Mouse (Mus musculus): Measurements from ENCODE around the gene Ank2. TPM values are rescaled to one million over a fixed set of nuclear protein-coding genes. Genes with fewer than 3 reads are reported as not detected.
A peak's percentile ranks its signal among the peaks of the same experiment; 100 is the strongest.

Gene Ank2
- polyA plus RNA-seq, 1 experiment from 2014 or later = 211 TPM

- Histone ChIP-seq H3K9ac (replicated peaks; ENCODE audit: low read length) (no peak overlapping the region), H3K4me3 (replicated peaks; ENCODE audit: low read depth, low read length) (no peak overlapping the region), H3K4me1 (ENCODE audit: control insufficient read depth, insufficient read depth, low read length) (peaks cover 13% of the 10 kb centered on the region), H3K4me2 (ENCODE audit: low read length) (peak overlapping the region; percentile 15), H3K36me3 (ENCODE audit: control insufficient read depth, insufficient read depth, low read length) (no peaks in the 10 kb centered on the region), H3K9me3 (ENCODE audit: control insufficient read depth, low read length) (no peaks in the 10 kb centered on the region), H3K27ac (replicated peaks; ENCODE audit: low read depth, low read length) (no peak overlapping the region), H3K27me3 (ENCODE audit: control insufficient read depth, insufficient read depth, low read length) (no peaks in the 10 kb centered on the region)
- DNase-seq (peak; percentile 71), ATAC-seq (ENCODE audit: low FRiP score, low TSS enrichment) (peak; percentile 70; the same call in 1 of the 2 replicates)
- 3% methylated on average over 14 of the region's 14 CpGs for WGBS
Observed at GRCm38 (mm10) chr3:127463816-127464480, 35.2 kb downstream of the Ank2 start.

- Histone ChIP-seq H3K27ac (replicated peaks; ENCODE audit: low read depth, low read length) (no peak overlapping the region), H3K4me3 (replicated peaks; ENCODE audit: low read depth, low read length) (no peak overlapping the region), H3K9me3 (ENCODE audit: control insufficient read depth, low read length) (no peaks in the 10 kb centered on the region), H3K27me3 (ENCODE audit: control insufficient read depth, insufficient read depth, low read length) (no peaks in the 10 kb centered on the region), H3K4me1 (ENCODE audit: control insufficient read depth, insufficient read depth, low read length) (peaks cover 13% of the 10 kb centered on the region), H3K9ac (replicated peaks; ENCODE audit: low read length) (no peak overlapping the region), H3K4me2 (ENCODE audit: low read length) (peak overlapping the region; percentile 15), H3K36me3 (ENCODE audit: control insufficient read depth, insufficient read depth, low read length) (no peaks in the 10 kb centered on the region)
- DNase-seq (peak; percentile 31), ATAC-seq (ENCODE audit: low FRiP score, low TSS enrichment) (no peak; the same call in 1 of the 2 replicates)
- 11% methylated on average over 9 of the region's 9 CpGs for WGBS
Observed at GRCm38 (mm10) chr3:127463165-127463564, 36.0 kb downstream of the Ank2 start.

GRCm38 (mm10) chr3:127462413-127462812 lies 36.7 kb downstream of the Ank2 start:
- Histone ChIP-seq H3K27ac (replicated peaks; ENCODE audit: low read depth, low read length) (no peak overlapping the region), H3K36me3 (ENCODE audit: control insufficient read depth, insufficient read depth, low read length) (no peaks in the 10 kb centered on the region), H3K9ac (replicated peaks; ENCODE audit: low read length) (no peak overlapping the region), H3K4me1 (ENCODE audit: control insufficient read depth, insufficient read depth, low read length) (peaks cover 13% of the 10 kb centered on the region), H3K4me2 (ENCODE audit: low read length) (no peak overlapping the region), H3K9me3 (ENCODE audit: control insufficient read depth, low read length) (no peaks in the 10 kb centered on the region), H3K27me3 (ENCODE audit: control insufficient read depth, insufficient read depth, low read length) (no peaks in the 10 kb centered on the region), H3K4me3 (replicated peaks; ENCODE audit: low read depth, low read length) (no peak overlapping the region)
- no peak for DNase-seq
- ATAC-seq (ENCODE audit: low FRiP score, low TSS enrichment) = no peak
- 78% methylated on average over 6 of the region's 6 CpGs for WGBS

- no peak overlapping the region for H3K4me2 ChIP-seq (ENCODE audit: low read length)
- ATAC-seq (ENCODE audit: low FRiP score, low TSS enrichment) = no peak
- H3K36me3 ChIP-seq (ENCODE audit: control insufficient read depth, insufficient read depth, low read length) = no peaks in the 10 kb centered on the region
- peaks cover 13% of the 10 kb centered on the region for H3K4me1 ChIP-seq (ENCODE audit: control insufficient read depth, insufficient read depth, low read length)
- DNase-seq = peak; percentile 31
- no peaks in the 10 kb centered on the region for H3K27me3 ChIP-seq (ENCODE audit: control insufficient read depth, insufficient read depth, low read length)
- H3K4me3 ChIP-seq (replicated peaks; ENCODE audit: low read depth, low read length) = no peak overlapping the region
- no peaks in the 10 kb centered on the region for H3K9me3 ChIP-seq (ENCODE audit: control insufficient read depth, low read length)
- no peak overlapping the region for H3K9ac ChIP-seq (replicated peaks; ENCODE audit: low read length)
- H3K27ac ChIP-seq (replicated peaks; ENCODE audit: low read depth, low read length) = no peak overlapping the region
- WGBS = 64% methylated on average over 11 of the region's 11 CpGs
Observed at GRCm38 (mm10) chr3:127460891-127461437, 38.2 kb downstream of the Ank2 start.

- Histone ChIP-seq H3K9ac (replicated peaks; ENCODE audit: low read length) (no peak overlapping the region), H3K4me1 (ENCODE audit: control insufficient read depth, insufficient read depth, low read length) (peaks cover 13% of the 10 kb centered on the region), H3K4me3 (replicated peaks; ENCODE audit: low read depth, low read length) (no peak overlapping the region), H3K4me2 (ENCODE audit: low read length) (no peak overlapping the region), H3K36me3 (ENCODE audit: control insufficient read depth, insufficient read depth, low read length) (no peaks in the 10 kb centered on the region), H3K27me3 (ENCODE audit: control insufficient read depth, insufficient read depth, low read length) (no peaks in the 10 kb centered on the region), H3K27ac (replicated peaks; ENCODE audit: low read depth, low read length) (no peak overlapping the region), H3K9me3 (ENCODE audit: control insufficient read depth, low read length) (no peaks in the 10 kb centered on the region)
- no peak for DNase-seq
- ATAC-seq (ENCODE audit: low FRiP score, low TSS enrichment) = no peak
- 14% methylated on average over 3 of the region's 3 CpGs for WGBS
Observed at GRCm38 (mm10) chr3:127459858-127460257, 39.3 kb downstream of the Ank2 start.

GRCm38 (mm10) chr3:127458925-127459324 lies 40.2 kb downstream of the Ank2 start:
- no peak for DNase-seq
- 57% methylated on average over 11 of the region's 11 CpGs for WGBS
- Histone ChIP-seq H3K9me3 (ENCODE audit: control insufficient read depth, low read length) (no peaks in the 10 kb centered on the region), H3K36me3 (ENCODE audit: control insufficient read depth, insufficient read depth, low read length) (no peaks in the 10 kb centered on the region), H3K4me3 (replicated peaks; ENCODE audit: low read depth, low read length) (no peak overlapping the region), H3K4me1 (ENCODE audit: control insufficient read depth, insufficient read depth, low read length) (peaks cover 9% of the 10 kb centered on the region), H3K9ac (replicated peaks; ENCODE audit: low read length) (no peak overlapping the region), H3K27ac (replicated peaks; ENCODE audit: low read depth, low read length) (no peak overlapping the region), H3K4me2 (ENCODE audit: low read length) (no peak overlapping the region), H3K27me3 (ENCODE audit: control insufficient read depth, insufficient read depth, low read length) (no peaks in the 10 kb centered on the region)
- no peak for ATAC-seq (ENCODE audit: low FRiP score, low TSS enrichment)

GRCm38 (mm10) chr3:127458420-127458798 lies 40.7 kb downstream of the Ank2 start:
- Histone ChIP-seq H3K4me2 (ENCODE audit: low read length) (no peak overlapping the region), H3K27me3 (ENCODE audit: control insufficient read depth, insufficient read depth, low read length) (no peaks in the 10 kb centered on the region), H3K27ac (replicated peaks; ENCODE audit: low read depth, low read length) (no peak overlapping the region), H3K4me3 (replicated peaks; ENCODE audit: low read depth, low read length) (no peak overlapping the region), H3K9ac (replicated peaks; ENCODE audit: low read length) (no peak overlapping the region), H3K9me3 (ENCODE audit: control insufficient read depth, low read length) (no peaks in the 10 kb centered on the region), H3K4me1 (ENCODE audit: control insufficient read depth, insufficient read depth, low read length) (peaks cover 4% of the 10 kb centered on the region; the same call in 1 of the 2 replicates), H3K36me3 (ENCODE audit: control insufficient read depth, insufficient read depth, low read length) (no peaks in the 10 kb centered on the region)
- ATAC-seq (ENCODE audit: low FRiP score, low TSS enrichment) (no peak), DNase-seq (no peak)
- 53% methylated on average over 6 of the region's 6 CpGs for WGBS

- 45% methylated on average over 5 of the region's 5 CpGs for WGBS
- H3K36me3 ChIP-seq (ENCODE audit: control insufficient read depth, insufficient read depth, low read length) = no peaks in the 10 kb centered on the region
- no peak overlapping the region for H3K4me3 ChIP-seq (replicated peaks; ENCODE audit: low read depth, low read length)
- H3K27ac ChIP-seq (replicated peaks; ENCODE audit: low read depth, low read length) = no peak overlapping the region
- no peak overlapping the region for H3K9ac ChIP-seq (replicated peaks; ENCODE audit: low read length)
- H3K4me2 ChIP-seq (ENCODE audit: low read length) = no peak overlapping the region
- no peak for ATAC-seq (ENCODE audit: low FRiP score, low TSS enrichment)
- DNase-seq = peak; percentile 28
- no peaks in the 10 kb centered on the region for H3K9me3 ChIP-seq (ENCODE audit: control insufficient read depth, low read length)
- H3K27me3 ChIP-seq (ENCODE audit: control insufficient read depth, insufficient read depth, low read length) = no peaks in the 10 kb centered on the region
- no peaks in the 10 kb centered on the region for H3K4me1 ChIP-seq (ENCODE audit: control insufficient read depth, insufficient read depth, low read length)
Observed at GRCm38 (mm10) chr3:127457761-127458419, 41.3 kb downstream of the Ank2 start.

GRCm38 (mm10) chr3:127453738-127454137 lies 45.4 kb downstream of the Ank2 start:
- no peak for ATAC-seq (ENCODE audit: low FRiP score, low TSS enrichment)
- DNase-seq = peak; percentile 37
- no peak overlapping the region for H3K27ac ChIP-seq (replicated peaks; ENCODE audit: low read depth, low read length)

More at GRCm38 (mm10) chr3:127453738-127454137, 45.4 kb downstream of the Ank2 start:
- H3K27me3 ChIP-seq (ENCODE audit: control insufficient read depth, insufficient read depth, low read length) = no peaks in the 10 kb centered on the region
- no peak overlapping the region for H3K4me2 ChIP-seq (ENCODE audit: low read length)
- H3K9me3 ChIP-seq (ENCODE audit: control insufficient read depth, low read length) = no peaks in the 10 kb centered on the region
- H3K9ac ChIP-seq (replicated peaks; ENCODE audit: low read length) = no peak overlapping the region
- H3K4me1 ChIP-seq (ENCODE audit: control insufficient read depth, insufficient read depth, low read length) = no peaks in the 10 kb centered on the region
- WGBS = 87% methylated on average over 4 of the region's 4 CpGs
- H3K36me3 ChIP-seq (ENCODE audit: control insufficient read depth, insufficient read depth, low read length) = no peaks in the 10 kb centered on the region
- no peak overlapping the region for H3K4me3 ChIP-seq (replicated peaks; ENCODE audit: low read depth, low read length)
